Comparison of ENCODE assay signal across 14 mouse cellular contexts in the genomic region with DNA sequence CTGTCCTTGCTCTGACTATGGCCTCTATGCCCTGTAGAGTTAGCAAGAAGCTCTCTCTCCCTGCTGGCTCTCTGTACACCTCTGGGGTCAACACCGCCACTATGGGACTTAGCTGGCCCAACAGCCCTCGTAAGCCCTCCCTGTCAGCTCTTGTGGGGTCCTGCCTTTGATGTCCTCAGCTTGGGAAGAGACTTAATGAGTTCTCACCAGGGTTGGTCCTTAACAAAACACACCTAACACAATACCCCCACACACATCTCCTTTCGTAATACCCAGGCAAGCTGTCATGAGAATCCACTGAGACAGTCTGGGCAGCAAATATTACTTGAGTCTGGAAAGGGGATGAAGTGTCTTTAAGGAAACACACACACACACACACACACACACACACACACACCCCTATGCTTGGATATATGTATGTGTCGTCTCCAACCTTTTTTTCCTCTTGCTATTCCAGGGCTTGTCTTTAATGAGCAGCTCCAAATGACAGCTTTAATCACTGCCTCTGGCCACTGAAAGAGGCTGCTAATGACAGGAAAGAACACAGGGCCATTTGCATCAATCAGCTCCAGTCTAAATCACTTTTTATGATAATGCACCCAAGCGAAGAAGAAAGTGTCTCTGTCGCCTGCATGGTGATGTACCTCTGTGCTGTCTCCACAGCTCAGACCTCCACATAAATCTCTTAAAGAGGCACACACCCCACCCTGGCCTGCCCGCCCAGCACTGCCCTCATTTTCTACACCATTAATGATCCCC.
DNase-seq lines count a peak whose midpoint lies in the region; ATAC-seq lines count a peak whose summit lies in the region.
"Had no signal": no experiment of that assay in that cellular context is flagged by ENCODE, and none has a peak within 500 bp of the region (broad histone marks: within the 10 kb centered on the region; RNA-seq: fewer than 3 reads in every experiment).

No protein-coding gene starts in this region.

- H3K9me3 ChIP-seq in embryonic facial prominence, embryonic 13.5 days: no peaks in the 10 kb centered on the region
- no peaks in the 10 kb centered on the region for H3K9me3 ChIP-seq in embryonic facial prominence, embryonic 10.5 days
- no peaks in the 10 kb centered on the region for H3K9me3 ChIP-seq in forebrain, embryonic 12.5 days
- H3K9me3 ChIP-seq in hindbrain, embryonic 15.5 days: no peaks in the 10 kb centered on the region
- no peaks in the 10 kb centered on the region for H3K9me3 ChIP-seq in neural tube, embryonic 14.5 days (ENCODE audit: control insufficient read depth, low read length)
- H3K9me3 ChIP-seq: heart, embryonic 12.5 days; liver, embryonic 12.5 days had no signal

- 61% methylated on average over 7 of the region's 7 CpGs for WGBS in embryonic facial prominence, embryonic 13.5 days
- WGBS in embryonic facial prominence, embryonic 10.5 days: 29% methylated on average over 7 of the region's 7 CpGs
- WGBS in forebrain, embryonic 12.5 days: 7% methylated on average over 7 of the region's 7 CpGs
- WGBS in hindbrain, embryonic 15.5 days: 28% methylated on average over 7 of the region's 7 CpGs
- 17% methylated on average over 7 of the region's 7 CpGs for WGBS in neural tube, embryonic 14.5 days

- H3K4me1 ChIP-seq in embryonic facial prominence, embryonic 13.5 days: peaks cover 29% of the 10 kb centered on the region
- peaks cover 44% of the 10 kb centered on the region for H3K4me1 ChIP-seq in embryonic facial prominence, embryonic 10.5 days
- H3K4me1 ChIP-seq in forebrain, embryonic 12.5 days: peaks cover 53% of the 10 kb centered on the region
- H3K4me1 ChIP-seq in hindbrain, embryonic 15.5 days (replicated peaks): peaks cover 43% of the 10 kb centered on the region
- peaks cover 36% of the 10 kb centered on the region for H3K4me1 ChIP-seq in neural tube, embryonic 14.5 days (ENCODE audit: control insufficient read depth, insufficient read depth, low read length)
- H3K4me1 ChIP-seq: liver, embryonic 12.5 days had no signal

- no peak overlapping the region for H3K4me2 ChIP-seq in embryonic facial prominence, embryonic 13.5 days
- H3K4me2 ChIP-seq in forebrain, embryonic 12.5 days: peak overlapping the region; percentile 13
- no peak overlapping the region for H3K4me2 ChIP-seq in hindbrain, embryonic 15.5 days
- H3K4me2 ChIP-seq in neural tube, embryonic 14.5 days (ENCODE audit: low read depth, low read length): no peak overlapping the region
- H3K4me2 ChIP-seq: heart, embryonic 12.5 days; liver, embryonic 12.5 days had no signal

- no peaks in the 10 kb centered on the region for H3K27me3 ChIP-seq in embryonic facial prominence, embryonic 13.5 days
- peaks cover 88% of the 10 kb centered on the region for H3K27me3 ChIP-seq in embryonic facial prominence, embryonic 10.5 days (replicated peaks; ENCODE audit: low read depth, poor library complexity, severe bottlenecking)
- peaks cover 38% of the 10 kb centered on the region for H3K27me3 ChIP-seq in forebrain, embryonic 12.5 days
- no peaks in the 10 kb centered on the region for H3K27me3 ChIP-seq in hindbrain, embryonic 15.5 days
- H3K27me3 ChIP-seq in neural tube, embryonic 14.5 days (ENCODE audit: control insufficient read depth, insufficient read depth, low read length): no peaks in the 10 kb centered on the region

- H3K36me3 ChIP-seq in embryonic facial prominence, embryonic 13.5 days: no peaks in the 10 kb centered on the region
- no peaks in the 10 kb centered on the region for H3K36me3 ChIP-seq in embryonic facial prominence, embryonic 10.5 days (replicated peaks)
- H3K36me3 ChIP-seq in forebrain, embryonic 12.5 days (replicated peaks): no peaks in the 10 kb centered on the region
- H3K36me3 ChIP-seq in hindbrain, embryonic 15.5 days: no peaks in the 10 kb centered on the region
- H3K36me3 ChIP-seq in neural tube, embryonic 14.5 days (ENCODE audit: control insufficient read depth, insufficient read depth, low read length): no peaks in the 10 kb centered on the region
- H3K36me3 ChIP-seq: heart, embryonic 12.5 days; liver, embryonic 12.5 days had no signal

- no peak overlapping the region for H3K4me3 ChIP-seq in embryonic facial prominence, embryonic 13.5 days
- H3K4me3 ChIP-seq in embryonic facial prominence, embryonic 10.5 days: no peak overlapping the region
- H3K4me3 ChIP-seq in forebrain, embryonic 12.5 days (replicated peaks): no peak overlapping the region
- no peak overlapping the region for H3K4me3 ChIP-seq in hindbrain, embryonic 15.5 days
- H3K4me3 ChIP-seq in neural tube, embryonic 14.5 days (ENCODE audit: low read depth, low read length): no peak overlapping the region
- H3K4me3 ChIP-seq: heart, embryonic 12.5 days; liver, embryonic 12.5 days had no signal

- 0 out of 2 replicates have a peak overlapping the region, but pooled peaks have one; percentile 11 for H3K9ac ChIP-seq in embryonic facial prominence, embryonic 13.5 days
- H3K9ac ChIP-seq in forebrain, embryonic 12.5 days: peak overlapping the region; percentile 25; the same call in 1 of the 2 replicates
- H3K9ac ChIP-seq in hindbrain, embryonic 15.5 days: no peak overlapping the region
- H3K9ac ChIP-seq in neural tube, embryonic 14.5 days (replicated peaks; ENCODE audit: low read depth, low read length): no peak overlapping the region
- H3K9ac ChIP-seq: heart, embryonic 12.5 days; liver, embryonic 12.5 days had no signal

- no peak for DNase-seq in embryonic facial prominence, embryonic 10.5 days (ENCODE audit: low spot score)
- no peak for DNase-seq in thymus, postnatal 14 days
- DNase-seq in cerebellum, adult 18-20 months: no peak
- DNase-seq in c-Kit-positive CD71-positive TER-119-positive erythroid progenitor cells, embryonic 14.5 days (ENCODE audit: low spot score): no peak
- DNase-seq: gastrocnemius, postnatal 14 days; lung, postnatal 10 days; right cerebral cortex, postnatal 4 days; thymus, postnatal 4 days had no signal

- ATAC-seq in embryonic facial prominence, embryonic 13.5 days (ENCODE audit: insufficient number of reproducible peaks, insufficient read depth, low FRiP score, low TSS enrichment, low read depth): no peak
- ATAC-seq in forebrain, embryonic 12.5 days (ENCODE audit: low FRiP score): peak; percentile 82
- peak; percentile 20; the same call in 1 of the 2 replicates for ATAC-seq in hindbrain, embryonic 15.5 days (ENCODE audit: low FRiP score, low read depth)
- ATAC-seq in neural tube, embryonic 14.5 days (ENCODE audit: low read depth): peak; percentile 79
- ATAC-seq: liver, embryonic 12.5 days had no signal

- H3K27ac ChIP-seq in embryonic facial prominence, embryonic 13.5 days: no peak overlapping the region
- no peak overlapping the region for H3K27ac ChIP-seq in embryonic facial prominence, embryonic 10.5 days (replicated peaks)
- H3K27ac ChIP-seq in forebrain, embryonic 12.5 days: peak overlapping the region; percentile 88
- peak overlapping the region; percentile 33; the same call in 1 of the 2 replicates for H3K27ac ChIP-seq in hindbrain, embryonic 15.5 days (replicated peaks)
- peak overlapping the region; percentile 39 for H3K27ac ChIP-seq in neural tube, embryonic 14.5 days (ENCODE audit: low read depth, low read length)
- H3K27ac ChIP-seq: liver, embryonic 12.5 days had no signal

Comparison
In these comparisons a context has a peak if more than half of its experiments do, and no peak if none do; other contexts are left out.
1. H3K27ac ChIP-seq: peak in forebrain, embryonic 12.5 days (single experiment), hindbrain, embryonic 15.5 days (single experiment) and neural tube, embryonic 14.5 days (single experiment); none in embryonic facial prominence, embryonic 13.5 days (single experiment) and embryonic facial prominence, embryonic 10.5 days (single experiment).
2. H3K9ac ChIP-seq: peak in embryonic facial prominence, embryonic 13.5 days (single experiment) and forebrain, embryonic 12.5 days (single experiment); none in hindbrain, embryonic 15.5 days (single experiment) and neural tube, embryonic 14.5 days (single experiment).